Mouse (Mus musculus): ENCODE data around the gene Usp7. TPM values are rescaled to one million over a fixed set of nuclear protein-coding genes. Genes with fewer than 3 reads are reported as not detected.

The Usp7 gene
- polyA plus RNA-seq, 1 experiment from 2014 or later, result 32.8 TPM

GRCm38 (mm10) chr16:8655599-8655998 lies 136.5 kb downstream of the Usp7 start:
- Histone ChIP-seq H3K4me1 (no peaks in the 10 kb centered on the region), H3K9me3 (replicated peaks) (no peaks in the 10 kb centered on the region), H3K4me3 (no peak overlapping the region), H3K27me3 (ENCODE audit: low read depth, poor library complexity, severe bottlenecking) (no peaks in the 10 kb centered on the region), H3K27ac (no peak overlapping the region), H3K36me3 (peaks cover 97% of the 10 kb centered on the region)
- WGBS, result 86% methylated on average over 9 of the region's 9 CpGs
- no peak for DNase-seq (ENCODE audit: low spot score)

DNA sequence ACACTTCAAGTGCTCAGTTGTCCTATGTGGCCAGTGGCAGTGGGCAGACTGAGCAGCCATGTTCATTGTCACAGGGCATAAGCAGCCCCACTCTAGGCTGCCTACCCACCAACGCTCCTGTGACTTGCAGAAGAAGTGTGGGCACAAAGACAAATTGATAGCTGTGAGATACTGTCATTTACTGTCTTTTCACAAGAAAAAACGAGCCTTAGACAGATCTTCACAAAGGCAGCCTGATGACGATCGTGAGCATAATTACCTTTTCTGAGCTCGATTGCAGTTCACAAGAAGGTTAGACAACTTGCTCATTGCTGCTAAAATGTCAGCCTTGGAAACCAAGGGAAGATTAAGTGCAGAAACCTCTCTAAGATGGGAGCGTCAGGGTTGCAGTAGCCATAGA lies 137.0 kb downstream of the Usp7 start:
- no peak for DNase-seq (ENCODE audit: low spot score)
- Histone ChIP-seq H3K27me3 (ENCODE audit: low read depth, poor library complexity, severe bottlenecking) (no peaks in the 10 kb centered on the region), H3K27ac (no peak overlapping the region), H3K36me3 (peaks cover 96% of the 10 kb centered on the region), H3K4me3 (no peak overlapping the region), H3K9me3 (replicated peaks) (no peaks in the 10 kb centered on the region), H3K4me1 (no peaks in the 10 kb centered on the region)
- 88% methylated on average over 6 of the region's 6 CpGs for WGBS

DNA sequence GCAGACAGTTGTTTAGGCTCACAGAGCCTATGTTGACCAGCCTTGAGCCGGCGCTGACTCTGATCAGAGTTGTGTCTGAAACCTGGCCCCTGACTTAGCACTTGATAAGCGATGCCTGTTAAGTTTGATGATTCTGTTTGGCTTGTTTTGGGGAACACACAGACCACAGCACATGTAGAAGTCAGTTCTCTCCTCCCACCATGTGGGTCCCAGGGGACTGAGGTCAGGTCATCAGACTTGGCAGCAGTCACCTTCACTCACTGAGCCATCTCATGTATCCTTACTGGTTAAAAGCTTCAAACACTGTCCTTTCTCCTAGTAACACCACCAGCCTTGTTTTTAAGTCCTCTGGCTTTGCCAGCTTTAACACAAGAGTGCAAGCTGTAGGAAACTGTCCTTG lies 142.1 kb downstream of the Usp7 start:
- Histone ChIP-seq H3K4me1 (no peaks in the 10 kb centered on the region), H3K27me3 (ENCODE audit: low read depth, poor library complexity, severe bottlenecking) (no peaks in the 10 kb centered on the region), H3K27ac (no peak overlapping the region), H3K4me3 (no peak overlapping the region), H3K36me3 (peaks cover 97% of the 10 kb centered on the region), H3K9me3 (replicated peaks) (no peaks in the 10 kb centered on the region)
- no peak for DNase-seq (ENCODE audit: low spot score)
- 95% methylated on average over 3 of the region's 3 CpGs for WGBS

DNA sequence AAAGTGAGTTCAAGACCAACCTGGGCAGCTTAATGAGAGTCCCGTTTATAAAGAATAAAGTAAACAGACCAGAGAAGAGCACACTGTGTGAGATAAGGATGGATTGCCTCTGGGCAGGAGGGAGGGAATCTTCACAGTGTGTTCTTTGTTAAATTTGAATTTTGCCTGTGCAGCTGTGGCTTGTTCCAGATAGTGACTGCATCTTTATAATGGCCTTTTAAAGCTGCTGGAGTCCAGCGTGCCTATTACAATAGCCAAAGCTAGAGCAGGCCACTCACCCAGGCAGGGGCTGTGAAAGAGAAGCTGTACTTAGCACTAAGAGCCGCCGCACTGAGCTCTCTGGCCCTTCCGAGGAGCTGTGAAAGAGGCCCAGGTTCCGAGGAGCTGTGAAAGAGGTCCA lies 146.6 kb downstream of the Usp7 start:
- no peak overlapping the region for H3K27ac ChIP-seq
- no peaks in the 10 kb centered on the region for H3K9me3 ChIP-seq (replicated peaks)
- H3K4me1 ChIP-seq, result no peaks in the 10 kb centered on the region
- no peak overlapping the region for H3K4me3 ChIP-seq
- no peaks in the 10 kb centered on the region for H3K27me3 ChIP-seq (ENCODE audit: low read depth, poor library complexity, severe bottlenecking)
- WGBS, result 91% methylated on average over 6 of the region's 6 CpGs
- no peak for DNase-seq (ENCODE audit: low spot score)
- H3K36me3 ChIP-seq, result peaks cover 93% of the 10 kb centered on the region

DNA sequence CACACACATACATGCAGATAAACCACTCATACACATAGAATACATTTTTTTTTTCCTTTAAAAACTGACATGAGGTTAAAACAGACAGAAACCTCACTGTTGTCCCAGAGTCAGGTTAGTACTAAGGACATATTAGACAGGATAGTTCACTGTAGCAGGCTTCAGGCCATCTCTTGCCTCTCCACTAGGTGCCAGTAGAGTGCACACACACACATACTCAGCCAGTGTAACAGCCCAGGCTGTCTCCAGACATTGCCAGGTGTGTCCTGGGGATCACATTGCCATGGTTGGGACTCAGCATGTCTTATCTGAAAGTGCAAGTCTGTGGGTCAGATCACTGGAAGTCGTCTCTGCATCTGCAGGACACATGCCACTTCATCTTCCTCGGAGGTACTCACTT lies 148.3 kb downstream of the Usp7 start:
- Histone ChIP-seq H3K36me3 (peaks cover 77% of the 10 kb centered on the region), H3K4me3 (no peak overlapping the region), H3K27me3 (ENCODE audit: low read depth, poor library complexity, severe bottlenecking) (no peaks in the 10 kb centered on the region), H3K4me1 (peaks cover under 1% of the 10 kb centered on the region; the same call in 1 of the 2 replicates), H3K27ac (no peak overlapping the region), H3K9me3 (replicated peaks) (no peaks in the 10 kb centered on the region)
- WGBS, result 74% methylated on average over 2 of the region's 2 CpGs
- DNase-seq (ENCODE audit: low spot score), result peak; percentile 44

Other genes with a start within 250 kb of the Usp7 start
- 54.6 and 61.2 TPM in 2 replicates for gene Pmm2, start 154.6 kb downstream of the Usp7 start, polyA plus RNA-seq (2016; fragmentation: Nextera tagmentation; extraction: Ambion mirVana)
- gene Tmem186, start 154.6 kb downstream of the Usp7 start, polyA plus RNA-seq (2016; fragmentation: Nextera tagmentation; extraction: Ambion mirVana), result 22.9 and 26.0 TPM in 2 replicates
- gene Carhsp1, start 120.2 kb downstream of the Usp7 start, polyA plus RNA-seq (2016; fragmentation: Nextera tagmentation; extraction: Ambion mirVana), result 152 and 166 TPM in 2 replicates
- not detected in 2 replicates for gene Gm5767, start 111.5 kb downstream of the Usp7 start, polyA plus RNA-seq (2016; fragmentation: Nextera tagmentation; extraction: Ambion mirVana)
- gene 1810013L24Rik, start 37.8 kb upstream of the Usp7 start, polyA plus RNA-seq (2016; fragmentation: Nextera tagmentation; extraction: Ambion mirVana), result 17.2 and 20.5 TPM in 2 replicates

All from limb, embryonic 10.5 days (tissue).